Mouse (Mus musculus) liver, embryonic 11.5 days (tissue): Measurements from ENCODE around the gene Paqr8. TPM values are rescaled to one million over a fixed set of nuclear protein-coding genes. Genes with fewer than 3 reads are reported as not detected.
"Not testable (repeated sequence)": the region's sequence is repeated elsewhere in the genome, so short reads cannot be mapped to it uniquely, and the experiment has no call there.

Experiments used
- ATAC-seq: fragments of 200-750 bp; cut with Nextera tagmentation; replicated peaks from 2 replicates; pipeline ENCODE4 v1.8.0; 2017; ENCODE audit warnings: moderate number of reproducible peaks, mild to moderate bottlenecking, moderate TSS enrichment, moderate library complexity; ENCODE audit not compliant: low FRiP score
- DNase-seq: peaks from one replicate; pipeline ENCODE4 v3.0.0-alpha.2; 2017; ENCODE audit warnings: low spot score
- H3K27ac ChIP-seq: fragments of 300-500 bp; sonication (generic); 2 replicates; pipeline ENCODE4 v1.5.1; 2014; ENCODE audit warnings: mild to moderate bottlenecking, low read depth, low read length, control low read depth
- H3K27me3 ChIP-seq: fragments of 300-500 bp; sonication (generic); replicated peaks from 2 replicates; pipeline ENCODE4 v1.6.1; 2014; ENCODE audit warnings: low read length, mixed read lengths; ENCODE audit not compliant: control insufficient read depth, insufficient read depth
- H3K36me3 ChIP-seq: fragments of 300-500 bp; sonication (generic); 2 replicates; pipeline ENCODE4 v1.6.1; 2014; ENCODE audit warnings: mild to moderate bottlenecking, low read length, moderate library complexity, mixed read lengths; ENCODE audit not compliant: control insufficient read depth, insufficient read depth
- H3K4me1 ChIP-seq: fragments of 300-500 bp; sonication (generic); replicated peaks from 2 replicates; pipeline ENCODE4 v1.6.1; 2014; ENCODE audit warnings: low read length, mixed read lengths; ENCODE audit not compliant: control insufficient read depth, insufficient read depth
- H3K4me2 ChIP-seq: fragments of 300-500 bp; sonication (generic); 2 replicates; pipeline ENCODE4 v1.6.1; 2014; ENCODE audit warnings: mild to moderate bottlenecking, control low read depth, moderate library complexity
- H3K4me3 ChIP-seq: fragments of 300-500 bp; sonication (generic); 2 replicates; pipeline ENCODE4 v1.5.1; 2014; ENCODE audit warnings: low read depth, low read length, control low read depth
- H3K9ac ChIP-seq: fragments of 300-500 bp; sonication (generic); 2 replicates; pipeline ENCODE4 v1.6.1; 2014; ENCODE audit warnings: low read depth, low read length, control low read depth
- H3K9me3 ChIP-seq: fragments of 300-500 bp; sonication (generic); 2 replicates; pipeline ENCODE4 v1.6.1; 2016; ENCODE audit warnings: low read length, inconsistent platforms, mixed read lengths; ENCODE audit not compliant: control insufficient read depth
- WGBS: fragments of 180-500 bp; shearing (Covaris S2); extraction: QIAGEN DNeasy Blood & Tissue Kit; methylation state at CpG from one replicate; pipeline ENCODE4 v1.1.7; 2014; 5-methylcytosine and 5-hydroxymethylcytosine counted together
- polyA plus RNA-seq: library from polyadenylated mRNA; unstranded; fragments of >200 nt; fragmentation: Nextera tagmentation; extraction: Ambion mirVana; gene quantifications from 2 replicates; pipeline ENCODE4 v1.2.1, GENCODE M21; 2014

The Paqr8 gene
- polyA plus RNA-seq, 1 experiment from 2014 or later: 1.4 TPM

DNA sequence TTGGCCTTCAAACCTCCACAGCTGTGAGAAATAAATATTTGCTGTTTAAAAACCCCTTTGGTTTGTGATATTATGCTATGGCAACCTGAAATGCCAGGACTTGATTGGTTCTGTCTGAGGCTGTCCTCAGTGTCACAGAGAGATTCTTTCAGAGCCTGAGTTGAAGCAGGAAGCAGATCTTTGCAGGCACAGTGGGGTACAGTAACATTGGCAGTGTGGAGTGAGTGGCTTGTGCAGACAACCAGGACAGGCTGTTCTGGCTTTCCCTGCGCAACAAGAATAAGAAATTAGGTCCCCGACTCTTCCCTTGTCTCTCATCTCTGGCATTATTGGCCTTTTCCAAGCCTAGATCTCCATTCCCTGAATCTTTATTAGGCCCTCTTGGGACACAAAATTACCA lies 29.3 kb downstream of the Paqr8 start:
- no peak overlapping the region for H3K9ac ChIP-seq
- no peak overlapping the region for H3K4me3 ChIP-seq
- no peak for DNase-seq
- H3K27ac ChIP-seq: no peak overlapping the region
- no peaks in the 10 kb centered on the region for H3K36me3 ChIP-seq
- no peak overlapping the region for H3K4me2 ChIP-seq
- H3K27me3 ChIP-seq: no peaks in the 10 kb centered on the region
- no peaks in the 10 kb centered on the region; the same call in 1 of the 2 replicates for H3K4me1 ChIP-seq
- ATAC-seq: no peak
- 89% methylated on average over 2 of the region's 2 CpGs for WGBS
- H3K9me3 ChIP-seq: no peaks in the 10 kb centered on the region

DNA sequence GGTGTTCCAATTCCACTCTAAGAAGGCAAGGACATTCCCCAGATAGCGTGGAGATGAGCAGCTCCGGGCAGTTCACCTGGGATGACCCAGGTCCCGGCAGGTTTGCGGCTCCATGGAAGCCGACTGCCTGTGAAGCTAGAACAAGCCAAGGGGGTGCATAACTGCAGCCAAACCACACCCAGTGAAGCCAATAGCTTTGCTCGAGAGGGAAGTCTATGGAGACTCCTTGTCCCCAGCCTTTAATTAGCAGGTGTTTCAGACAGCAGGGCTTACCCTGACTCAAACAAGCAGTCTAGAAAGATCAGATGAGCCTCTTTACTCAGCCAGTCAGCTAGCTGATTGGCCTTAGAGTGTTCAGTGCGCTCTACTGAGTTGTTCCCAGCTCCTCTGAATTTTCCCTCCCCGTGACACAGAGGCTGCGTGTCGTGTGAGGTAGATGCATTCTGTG lies 30.7 kb downstream of the Paqr8 start:
- WGBS: 83% methylated on average over 10 of the region's 10 CpGs
- Histone ChIP-seq H3K36me3 (no peaks in the 10 kb centered on the region), H3K4me3 (no peak overlapping the region), H3K27me3 (no peaks in the 10 kb centered on the region), H3K27ac (no peak overlapping the region), H3K9me3 (no peaks in the 10 kb centered on the region), H3K9ac (no peak overlapping the region), H3K4me2 (no peak overlapping the region), H3K4me1 (no peaks in the 10 kb centered on the region; the same call in 1 of the 2 replicates)
- DNase-seq (no peak), ATAC-seq (no peak)

- Histone ChIP-seq H3K36me3 (no peaks in the 10 kb centered on the region), H3K4me1 (no peaks in the 10 kb centered on the region; the same call in 1 of the 2 replicates), H3K4me3 (no peak overlapping the region), H3K9ac (no peak overlapping the region), H3K27ac (no peak overlapping the region), H3K9me3 (no peaks in the 10 kb centered on the region), H3K4me2 (no peak overlapping the region), H3K27me3 (no peaks in the 10 kb centered on the region)
- ATAC-seq (no peak), DNase-seq (no peak)
- 48% methylated on average over 11 of the region's 11 CpGs for WGBS
Measured at GRCm38 (mm10) chr1:20922612-20923399, 32.4 kb downstream of the Paqr8 start.

GRCm38 (mm10) chr1:20925324-20925723 lies 34.9 kb downstream of the Paqr8 start:
- WGBS: 62% methylated on average over 7 of the region's 7 CpGs
- H3K4me1 ChIP-seq, ATAC-seq: not testable (repeated sequence)

DNA sequence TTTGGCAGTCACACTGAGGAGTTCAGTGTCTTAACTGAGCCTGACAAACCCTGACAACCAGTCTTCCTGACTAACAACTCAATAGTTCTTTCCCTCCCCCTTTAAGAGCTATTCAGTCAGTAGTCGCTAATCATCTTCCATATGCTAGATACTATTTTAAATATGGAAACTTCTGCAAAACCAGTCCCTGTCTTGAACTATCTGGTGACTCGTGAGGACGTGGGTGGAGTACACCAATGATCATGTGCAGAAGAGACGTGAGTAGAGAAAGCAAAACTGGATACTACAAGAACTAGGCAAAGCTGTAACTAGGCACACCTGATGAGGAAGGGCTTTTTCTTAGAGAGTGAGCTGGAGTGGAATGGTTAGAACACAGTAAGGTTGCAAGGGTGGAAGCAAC lies 35.5 kb downstream of the Paqr8 start:
- no peak overlapping the region for H3K4me2 ChIP-seq
- no peak overlapping the region for H3K9ac ChIP-seq
- ATAC-seq (0 out of 2 replicates have a peak, but pooled peaks have one; percentile 22), DNase-seq (no peak)
- no peak overlapping the region for H3K27ac ChIP-seq
- 63% methylated on average over 4 of the region's 4 CpGs for WGBS
- no peaks in the 10 kb centered on the region for H3K36me3 ChIP-seq
- no peaks in the 10 kb centered on the region for H3K27me3 ChIP-seq
- peaks cover 3% of the 10 kb centered on the region; the same call in 1 of the 2 replicates for H3K4me1 ChIP-seq
- H3K4me3 ChIP-seq: no peak overlapping the region
- no peaks in the 10 kb centered on the region for H3K9me3 ChIP-seq

More at GRCm38 (mm10) chr1:20925324-20925723, 34.9 kb downstream of the Paqr8 start:
- H3K9ac ChIP-seq, H3K36me3 ChIP-seq, H3K9me3 ChIP-seq, H3K27ac ChIP-seq, DNase-seq, H3K27me3 ChIP-seq, H3K4me2 ChIP-seq, H3K4me3 ChIP-seq: not testable (repeated sequence)

DNA sequence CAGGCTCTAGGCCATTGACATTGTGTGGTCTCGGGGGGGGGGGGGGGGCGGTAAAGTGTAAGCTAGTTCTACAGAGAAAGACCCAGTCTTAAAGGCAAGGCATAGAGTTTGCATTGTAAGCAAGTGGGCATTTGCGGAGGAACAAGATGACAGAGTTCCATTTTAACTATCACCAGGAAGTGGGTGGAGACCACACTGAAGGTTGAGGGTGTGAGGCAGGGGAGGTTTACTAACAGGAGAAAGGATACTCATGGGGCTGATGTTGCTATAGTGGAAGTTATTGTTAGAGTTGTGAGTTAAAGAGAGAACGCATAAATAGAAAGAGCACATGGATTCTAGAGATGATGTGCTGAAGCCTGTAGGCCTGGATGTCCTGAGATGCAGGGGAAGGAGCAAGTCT lies 36.0 kb downstream of the Paqr8 start:
- Histone ChIP-seq H3K27me3 (no peaks in the 10 kb centered on the region), H3K4me2 (no peak overlapping the region), H3K9ac (no peak overlapping the region), H3K4me1 (peaks cover 3% of the 10 kb centered on the region; the same call in 1 of the 2 replicates), H3K36me3 (no peaks in the 10 kb centered on the region), H3K9me3 (no peaks in the 10 kb centered on the region), H3K27ac (no peak overlapping the region), H3K4me3 (no peak overlapping the region)
- 67% methylated on average over 4 of the region's 4 CpGs for WGBS
- DNase-seq: no peak
- ATAC-seq: no peak

DNA sequence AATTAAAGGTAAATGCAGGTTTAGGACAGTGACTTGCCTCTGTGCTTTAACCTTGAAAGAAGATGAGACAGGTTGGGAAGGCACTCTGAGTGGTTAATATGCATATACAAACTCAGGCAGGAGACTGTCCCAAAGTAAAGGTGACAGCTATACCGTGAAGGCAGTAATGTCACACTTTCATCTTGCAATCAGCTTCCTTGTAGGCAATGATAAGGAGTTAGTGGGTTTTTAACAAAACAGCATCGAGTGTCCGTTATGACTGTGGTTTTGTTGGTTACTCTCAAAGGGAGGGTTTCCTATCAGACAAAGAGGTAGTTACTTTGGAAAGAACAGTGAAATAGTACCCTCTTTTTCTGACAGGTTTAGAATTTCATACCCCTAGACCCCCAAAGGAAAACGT lies 38.1 kb downstream of the Paqr8 start:
- no peaks in the 10 kb centered on the region for H3K36me3 ChIP-seq
- 0 out of 2 replicates have a peak, but pooled peaks have one; percentile 24 for ATAC-seq
- WGBS: 29% methylated on average over 4 of the region's 4 CpGs
- H3K9ac ChIP-seq: no peak overlapping the region
- peak overlapping the region; percentile 17; the same call in 1 of the 2 replicates for H3K4me2 ChIP-seq
- H3K27me3 ChIP-seq: no peaks in the 10 kb centered on the region
- H3K9me3 ChIP-seq: no peaks in the 10 kb centered on the region
- no peak for DNase-seq
- H3K27ac ChIP-seq: peak overlapping the region; percentile 56; the same call in 1 of the 2 replicates
- H3K4me3 ChIP-seq: no peak overlapping the region
- H3K4me1 ChIP-seq: 0 out of 2 replicates have a peak, but pooled peaks cover 3% of the 10 kb centered on the region

GRCm38 (mm10) chr1:20933457-20933856 lies 43.1 kb downstream of the Paqr8 start:
- DNase-seq (peak; percentile 39), ATAC-seq (peak; percentile 83)
- H3K4me3 ChIP-seq: no peak overlapping the region
- no peaks in the 10 kb centered on the region for H3K9me3 ChIP-seq
- H3K27ac ChIP-seq: no peak overlapping the region
- H3K4me1 ChIP-seq: 0 out of 2 replicates have a peak, but pooled peaks cover 3% of the 10 kb centered on the region
- WGBS: 18% methylated on average over 7 of the region's 7 CpGs
- no peaks in the 10 kb centered on the region for H3K27me3 ChIP-seq
- H3K9ac ChIP-seq: no peak overlapping the region
- no peaks in the 10 kb centered on the region for H3K36me3 ChIP-seq
- no peak overlapping the region for H3K4me2 ChIP-seq

DNA sequence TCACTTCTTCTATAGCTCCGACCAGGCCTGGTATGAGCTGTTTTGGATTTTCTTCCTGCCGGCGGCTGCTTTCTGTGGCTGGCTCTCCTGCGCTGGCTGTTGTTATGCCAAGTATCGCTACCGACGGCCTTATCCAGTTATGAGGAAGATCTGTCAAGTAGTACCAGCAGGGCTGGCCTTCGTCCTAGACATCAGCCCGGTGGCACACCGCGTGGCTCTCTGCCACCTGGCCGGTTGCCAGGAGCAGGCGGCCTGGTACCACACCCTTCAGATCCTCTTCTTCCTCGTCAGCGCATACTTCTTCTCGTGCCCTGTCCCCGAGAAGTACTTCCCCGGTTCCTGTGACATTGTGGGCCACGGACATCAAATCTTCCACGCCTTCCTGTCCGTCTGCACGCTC lies 44.7 kb downstream of the Paqr8 start:
- WGBS: 88% methylated on average over 22 of the region's 22 CpGs
- Histone ChIP-seq H3K27me3 (no peaks in the 10 kb centered on the region), H3K4me3 (no peak overlapping the region), H3K9ac (no peak overlapping the region), H3K27ac (no peak overlapping the region), H3K4me1 (no peaks in the 10 kb centered on the region), H3K4me2 (no peak overlapping the region), H3K36me3 (no peaks in the 10 kb centered on the region), H3K9me3 (no peaks in the 10 kb centered on the region)
- no peak for DNase-seq
- no peak for ATAC-seq
